Mouse (Mus musculus): ENCODE measurements at regions not wholly inside any gene's neighbourhood (a gene's known extent, or its start where the extent isn't known, plus 50 kb on each side); places are given as distances from the start of the nearest gene placed in this dataset.

DNA sequence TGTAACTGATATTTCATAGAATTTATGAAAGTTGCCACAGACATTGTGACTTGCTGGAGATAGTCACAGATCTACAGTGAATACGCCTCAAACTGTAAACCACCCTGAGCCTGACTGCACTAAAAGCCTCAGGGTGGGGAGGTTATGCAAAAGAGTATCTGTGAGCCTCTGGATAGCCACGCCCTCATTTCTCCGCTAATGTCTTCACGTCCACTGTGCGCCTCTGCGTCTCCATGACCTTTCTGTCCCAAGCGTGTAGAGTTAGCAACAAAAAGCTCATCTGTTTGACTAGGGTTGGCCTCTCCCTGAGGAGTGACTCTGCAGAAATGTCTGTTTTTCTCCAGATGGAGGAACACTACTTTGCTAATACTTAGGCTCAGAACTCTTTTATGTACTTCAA, 170.8 kb upstream of the Gm49356 start:
- DNase-seq (ENCODE audit: low spot score), result no peak

DNA sequence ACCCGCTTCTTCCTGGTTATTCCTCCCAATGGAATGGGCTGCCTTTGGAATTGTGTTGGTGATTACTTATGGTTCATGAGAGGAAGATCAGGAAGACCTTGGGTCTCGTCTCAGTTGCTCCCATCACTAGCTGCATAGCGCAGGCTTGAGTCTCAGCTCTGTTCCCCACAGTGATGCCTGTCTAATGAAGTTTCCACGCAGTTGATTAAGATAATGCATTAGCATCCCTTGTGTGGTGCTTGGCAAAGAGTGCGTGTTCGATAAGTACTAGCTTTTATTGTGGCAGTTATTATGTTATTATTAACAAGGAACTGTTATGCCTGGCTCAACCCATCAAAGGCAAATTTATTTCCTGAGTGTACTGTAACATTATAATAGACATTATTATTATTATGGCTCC, 169.7 kb upstream of the Gm49356 start:
- DNase-seq (ENCODE audit: low spot score), result no peak

GRCm38 (mm10) chr15:58727041-58727440, 162.1 kb upstream of the Gm49356 start:
- no peak for DNase-seq (ENCODE audit: low spot score)

DNA sequence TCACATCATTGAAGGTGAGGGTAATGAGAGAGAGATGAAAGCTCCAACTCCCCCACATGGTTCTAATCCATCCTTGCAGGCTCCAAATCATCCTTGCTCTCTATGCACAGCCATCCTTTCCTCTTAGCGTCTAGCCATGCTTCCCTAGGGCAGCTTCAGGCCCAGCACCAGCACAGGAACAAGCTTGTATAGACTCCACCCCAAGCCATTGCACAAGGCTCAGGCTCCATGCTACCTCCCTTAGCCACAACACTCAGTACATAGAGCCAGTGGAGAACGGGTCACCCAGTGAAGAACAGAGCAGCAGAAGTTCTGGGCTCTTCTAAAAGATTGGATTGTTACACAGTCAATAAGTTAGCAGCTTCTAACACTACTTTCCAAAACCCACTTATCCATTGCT, 160.8 kb upstream of the Gm49356 start:
- DNase-seq (ENCODE audit: low spot score), result no peak

- DNase-seq (ENCODE audit: low spot score), result no peak
Observed at GRCm38 (mm10) chr15:58730861-58731260, 158.2 kb upstream of the Gm49356 start.

DNA sequence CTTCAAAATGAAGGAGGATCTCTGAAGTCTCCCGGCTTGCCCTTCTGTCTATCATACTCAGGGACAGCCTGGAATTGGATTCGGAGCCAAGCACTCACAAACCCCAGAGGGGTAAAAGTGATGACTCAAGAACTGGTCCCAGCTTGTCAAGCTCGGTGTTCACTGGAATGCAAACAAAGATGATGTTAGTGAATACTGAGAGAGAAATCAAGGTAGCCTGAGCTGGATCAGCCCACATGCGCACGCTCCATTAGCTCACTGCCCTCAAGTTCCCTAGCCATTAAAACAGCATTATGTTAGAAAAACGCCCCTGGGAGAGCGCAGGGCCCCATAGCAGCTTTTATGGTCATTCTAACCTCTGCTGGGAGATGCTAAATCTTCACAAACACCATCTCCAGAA, 157.8 kb upstream of the Gm49356 start:
- no peak for DNase-seq (ENCODE audit: low spot score)

DNA sequence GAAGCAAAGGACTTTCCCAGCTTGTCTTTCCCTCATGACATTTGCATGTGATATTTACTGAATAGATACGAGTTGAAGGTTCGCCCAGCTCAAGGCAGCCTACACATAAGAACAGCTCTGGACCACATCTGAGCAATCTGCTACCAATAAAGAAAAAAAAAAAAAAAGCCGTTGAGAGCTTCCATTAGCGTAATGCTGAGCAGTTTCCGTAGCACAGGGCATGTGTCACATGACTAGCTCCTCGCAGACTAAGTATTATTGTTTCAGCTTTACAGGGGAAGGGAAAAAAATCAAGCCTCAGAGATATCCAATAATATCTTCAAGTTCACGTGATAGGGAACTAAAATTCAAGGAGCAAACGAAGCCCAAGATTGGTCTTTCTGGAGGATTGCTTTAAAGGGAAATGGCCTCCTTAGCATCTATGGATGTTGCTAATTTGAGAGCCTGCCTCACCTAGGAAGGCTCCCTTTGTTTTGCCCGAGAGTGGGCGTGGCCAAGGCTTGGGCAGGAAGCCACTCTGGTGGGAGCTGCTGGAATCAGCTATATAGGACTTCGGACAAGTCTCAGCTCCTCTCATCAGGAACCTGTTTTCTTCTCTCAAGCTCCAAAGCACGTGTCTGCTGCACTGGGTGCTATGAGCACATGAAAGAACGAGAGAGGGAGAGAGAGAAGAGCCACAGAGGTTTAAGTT, 157.0 kb upstream of the Gm49356 start:
- DNase-seq (ENCODE audit: low spot score), result peak; percentile 33
